Mouse (Mus musculus) embryonic facial prominence, embryonic 13.5 days (tissue): Measurements from ENCODE around the gene AC161166.1. TPM values are rescaled to one million over a fixed set of nuclear protein-coding genes. Genes with fewer than 3 reads are reported as not detected.

Experiments
- ATAC-seq: fragments of 200-750 bp; cut with Nextera tagmentation; 2 replicates; pipeline ENCODE4 v1.8.0; 2017; ENCODE audit warnings: low read depth; ENCODE audit not compliant: insufficient number of reproducible peaks, insufficient read depth, low FRiP score, low TSS enrichment
- H3K27ac ChIP-seq: fragments of 300-500 bp; sonication (generic); 2 replicates; pipeline ENCODE4 v1.5.1; 2015; ENCODE audit warnings: moderate library complexity, mild to moderate bottlenecking, inconsistent platforms
- H3K27me3 ChIP-seq: fragments of 300-500 bp; sonication (generic); 2 replicates; pipeline ENCODE4 v1.6.1; 2015; ENCODE audit warnings: mild to moderate bottlenecking, inconsistent platforms
- H3K36me3 ChIP-seq: fragments of 300-500 bp; sonication (generic); 2 replicates; pipeline ENCODE4 v1.6.1; 2015; ENCODE audit warnings: mild to moderate bottlenecking, inconsistent platforms
- H3K4me1 ChIP-seq: fragments of 300-500 bp; sonication (generic); 2 replicates; pipeline ENCODE4 v1.6.1; 2015; ENCODE audit warnings: inconsistent platforms
- H3K4me2 ChIP-seq: fragments of 300-500 bp; sonication (generic); 2 replicates; pipeline ENCODE4 v1.6.1; 2015; ENCODE audit warnings: moderate library complexity, mild to moderate bottlenecking, inconsistent platforms
- H3K4me3 ChIP-seq: fragments of 300-500 bp; sonication (generic); 2 replicates; pipeline ENCODE4 v1.5.1; 2015; ENCODE audit warnings: mild to moderate bottlenecking, inconsistent platforms
- H3K9ac ChIP-seq: fragments of 300-500 bp; sonication (generic); 2 replicates; pipeline ENCODE4 v1.6.1; 2015; ENCODE audit warnings: mild to moderate bottlenecking, inconsistent platforms
- H3K9me3 ChIP-seq: fragments of 300-500 bp; sonication (generic); 2 replicates; pipeline ENCODE4 v1.6.1; 2016; ENCODE audit warnings: inconsistent platforms
- WGBS: fragments of 180-500 bp; shearing (Covaris S2); methylation state at CpG from one replicate; pipeline ENCODE4 v1.1.7; 2015; ENCODE audit warnings: mixed read lengths; 5-methylcytosine and 5-hydroxymethylcytosine counted together
- polyA plus RNA-seq: library from polyadenylated mRNA; unstranded; fragments of >200 nt; fragmentation: Nextera tagmentation; extraction: Ambion mirVana; gene quantifications from 2 replicates; pipeline ENCODE4 v1.2.1, GENCODE M21; 2015

The AC161166.1 gene
- 0.53 and 0.89 TPM in 2 replicates for polyA plus RNA-seq

DNA sequence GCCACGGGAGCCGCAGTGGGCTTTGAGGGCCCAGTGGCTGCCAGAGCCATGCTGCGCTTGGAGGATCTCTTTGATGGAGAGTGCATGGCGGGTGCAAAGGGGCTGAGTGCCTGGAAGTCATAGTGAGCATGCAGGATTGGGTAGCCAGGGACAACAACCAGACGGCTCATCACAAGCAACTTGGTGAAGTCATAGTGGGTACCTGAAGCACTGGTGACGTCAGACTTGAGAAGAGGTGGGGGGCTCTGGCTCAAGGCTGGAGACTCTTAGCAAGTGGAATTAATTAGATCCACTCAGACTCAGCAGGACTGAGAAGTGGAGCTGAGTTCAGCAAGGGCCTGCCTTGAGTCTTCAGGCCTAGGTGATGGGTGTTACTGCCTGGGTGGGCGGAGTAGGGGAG, at the start of gene AC161166.1:
AC161166.1 (minus strand) TSS at position 101 of the 400 bp plus-strand sequence.
- peak within 1 kb of the TSS; percentile 36; the same call in 1 of the 2 replicates for H3K9ac ChIP-seq
- no peaks in the 10 kb centered on the region for H3K27me3 ChIP-seq
- H3K36me3 ChIP-seq = peaks cover 68% of the 10 kb centered on the region
- no peak within 1 kb of the TSS for H3K4me3 ChIP-seq
- H3K9me3 ChIP-seq = no peaks in the 10 kb centered on the region
- H3K4me1 ChIP-seq = peaks cover 11% of the 10 kb centered on the region
- WGBS = 87% methylated on average over 7 of the region's 7 CpGs
- ATAC-seq = no peak
- no peak within 1 kb of the TSS for H3K27ac ChIP-seq
- no peak within 1 kb of the TSS for H3K4me2 ChIP-seq

DNA sequence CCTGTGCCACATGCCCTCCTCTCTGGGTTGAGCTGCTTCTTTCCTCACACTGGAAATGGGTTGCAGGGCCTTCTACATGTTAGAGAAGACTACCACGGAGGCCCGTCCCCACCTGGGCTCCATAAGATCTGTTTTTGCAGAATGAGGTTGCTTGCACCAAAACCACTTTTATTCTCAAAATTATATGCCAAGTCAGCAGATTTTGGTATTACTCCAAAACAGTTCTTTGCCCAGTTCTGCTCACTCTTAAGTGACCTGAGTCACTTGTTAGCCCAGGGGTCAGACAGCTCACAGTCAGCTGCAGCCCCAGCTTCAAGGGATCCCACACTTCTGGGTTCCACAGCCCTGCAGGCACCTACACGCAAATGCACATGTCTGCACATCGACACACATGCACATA, 49.2 kb upstream of the AC161166.1 start:
- Histone ChIP-seq H3K27me3 (no peaks in the 10 kb centered on the region), H3K36me3 (peaks cover 70% of the 10 kb centered on the region), H3K9ac (no peak overlapping the region), H3K27ac (no peak overlapping the region), H3K4me2 (no peak overlapping the region), H3K9me3 (no peaks in the 10 kb centered on the region), H3K4me1 (no peaks in the 10 kb centered on the region), H3K4me3 (no peak overlapping the region)
- no peak for ATAC-seq
- WGBS = 89% methylated on average over 4 of the region's 4 CpGs

DNA sequence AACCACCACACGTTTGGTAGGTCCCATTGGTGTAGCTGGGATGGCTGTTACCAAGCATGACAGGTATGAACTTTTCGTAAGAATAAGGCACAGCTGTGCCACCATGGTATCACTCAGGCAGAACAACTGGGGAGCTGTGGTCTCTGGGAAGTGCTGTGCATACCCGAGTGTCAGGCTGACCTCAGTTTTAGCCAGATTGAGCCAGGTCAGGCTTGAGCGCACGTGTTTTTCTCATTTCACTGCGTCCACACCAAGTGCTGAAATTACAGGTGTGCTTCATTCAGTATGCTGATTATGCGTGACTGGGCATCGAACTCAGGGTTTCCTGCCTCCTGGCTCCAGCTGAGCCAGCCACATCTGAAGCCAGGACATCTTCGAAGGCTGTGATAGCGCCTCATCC, 43.5 kb upstream of the AC161166.1 start:
- Histone ChIP-seq H3K4me3 (no peak overlapping the region), H3K9me3 (no peaks in the 10 kb centered on the region), H3K36me3 (peaks cover 74% of the 10 kb centered on the region), H3K27ac (no peak overlapping the region), H3K9ac (no peak overlapping the region), H3K4me1 (no peaks in the 10 kb centered on the region), H3K4me2 (no peak overlapping the region), H3K27me3 (no peaks in the 10 kb centered on the region)
- no peak for ATAC-seq
- 90% methylated on average over 10 of the region's 10 CpGs for WGBS

GRCm38 (mm10) chr7:24551985-24552759, 39.9 kb upstream of the AC161166.1 start:
- H3K9ac ChIP-seq = no peak overlapping the region
- peaks cover 79% of the 10 kb centered on the region for H3K36me3 ChIP-seq

GRCm38 (mm10) chr7:24547534-24548036, 35.3 kb upstream of the AC161166.1 start:
- WGBS = 26% methylated on average over 13 of the region's 13 CpGs
- peak overlapping the region; percentile 89 for H3K9ac ChIP-seq
- no peak for ATAC-seq

More at GRCm38 (mm10) chr7:24551985-24552759, 39.9 kb upstream of the AC161166.1 start:
- Histone ChIP-seq H3K9me3 (no peaks in the 10 kb centered on the region), H3K4me1 (peaks cover 10% of the 10 kb centered on the region), H3K27ac (no peak overlapping the region), H3K4me3 (no peak overlapping the region), H3K4me2 (no peak overlapping the region), H3K27me3 (no peaks in the 10 kb centered on the region)
- 90% methylated on average over 12 of the region's 12 CpGs for WGBS
- ATAC-seq = no peak

DNA sequence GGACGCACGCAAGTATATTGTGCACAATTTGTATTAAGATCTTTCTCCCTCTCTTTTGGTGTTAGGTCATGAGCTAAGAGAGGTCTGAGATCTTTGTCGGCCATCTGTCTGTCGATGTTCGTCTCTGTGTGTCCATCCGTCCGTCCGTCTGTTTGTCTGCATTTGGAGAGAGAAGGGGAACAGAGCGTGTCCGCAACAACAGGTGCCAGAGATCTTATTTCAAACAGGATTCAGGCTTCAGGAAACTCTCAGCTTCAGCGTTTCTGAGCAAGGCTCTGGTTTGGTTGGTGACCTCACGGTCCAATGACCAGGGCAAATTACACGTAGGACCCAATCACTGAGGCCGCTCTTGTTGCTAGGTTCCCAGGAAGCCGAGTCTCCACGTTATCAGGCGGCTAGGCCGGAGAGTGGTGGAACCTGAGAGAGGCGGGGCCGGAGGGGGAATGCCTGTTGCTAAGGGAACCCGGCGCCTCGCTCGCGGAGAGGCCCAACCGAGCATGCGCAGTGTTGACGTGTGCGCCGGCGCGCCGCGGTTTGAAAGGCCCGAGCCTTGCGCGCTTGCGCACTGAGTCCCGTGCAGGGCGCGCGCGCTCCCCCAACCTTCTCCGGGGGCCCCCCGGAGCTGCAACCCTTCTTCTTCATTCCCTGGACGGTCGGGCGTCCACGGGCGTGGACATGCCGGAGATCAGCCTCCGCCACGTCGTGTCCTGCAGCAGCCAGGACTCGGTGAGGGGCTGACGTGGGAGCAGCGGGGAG, 34.6 kb upstream of the AC161166.1 start:
- under 1% methylated on average over 57 of the region's 57 CpGs for WGBS
- ATAC-seq = peak; percentile 98

More at GRCm38 (mm10) chr7:24547534-24548036, 35.3 kb upstream of the AC161166.1 start:
- peaks cover 17% of the 10 kb centered on the region for H3K4me1 ChIP-seq
- H3K4me3 ChIP-seq = peak overlapping the region; percentile 83
- peak overlapping the region; percentile 80 for H3K27ac ChIP-seq
- H3K9me3 ChIP-seq = no peaks in the 10 kb centered on the region
- peaks cover 41% of the 10 kb centered on the region for H3K36me3 ChIP-seq
- H3K4me2 ChIP-seq = peak overlapping the region; percentile 74
- H3K27me3 ChIP-seq = no peaks in the 10 kb centered on the region

DNA sequence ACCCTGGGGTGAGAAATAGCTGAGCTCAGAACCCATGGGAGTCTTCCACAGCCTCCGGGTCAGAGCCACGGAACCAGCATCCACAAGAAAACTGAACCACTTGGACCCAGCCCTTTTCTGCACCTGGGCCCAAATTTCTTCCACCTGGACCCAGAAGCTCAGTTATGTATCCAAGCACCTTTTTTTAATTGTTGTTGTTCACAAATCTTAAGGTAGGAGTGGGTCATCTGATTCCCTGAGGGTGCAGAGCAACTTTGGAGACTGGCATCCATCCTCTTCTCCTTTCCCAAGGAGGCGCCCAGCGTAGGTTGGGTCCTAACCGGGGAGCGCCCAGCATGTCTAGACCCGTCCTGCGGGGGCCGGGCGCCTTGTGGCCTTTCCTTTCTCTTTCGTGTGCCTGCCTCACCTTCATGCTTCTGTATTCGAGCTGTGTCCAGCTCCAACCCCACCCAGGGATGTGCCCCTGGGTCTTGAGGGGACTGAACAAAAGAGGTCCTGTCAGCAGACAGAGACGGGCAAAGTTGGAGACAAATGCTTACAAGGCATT, 33.9 kb upstream of the AC161166.1 start, which contains the start of the genes Pinlyp and Xrcc1:
Pinlyp (minus strand) TSS at position 51 of the 547 bp plus-strand sequence.
Xrcc1 (plus strand) TSS at position 222 of the 547 bp plus-strand sequence.
- 27% methylated on average over 13 of the region's 13 CpGs for WGBS
- Histone ChIP-seq H3K36me3 (peaks cover 26% of the 10 kb centered on the region), H3K9ac (peak within 1 kb of the TSS; percentile 89), H3K4me3 (peak within 1 kb of the TSS; percentile 83), H3K27ac (peak within 1 kb of the TSS; percentile 80), H3K27me3 (no peaks in the 10 kb centered on the region), H3K4me2 (peak within 1 kb of the TSS; percentile 74), H3K4me1 (peaks cover 21% of the 10 kb centered on the region), H3K9me3 (no peaks in the 10 kb centered on the region)
- no peak for ATAC-seq

More for the DNA sequence above, 34.6 kb upstream of the AC161166.1 start:
- peak overlapping the region; percentile 80 for H3K27ac ChIP-seq
- peaks cover 17% of the 10 kb centered on the region for H3K4me1 ChIP-seq
- H3K9me3 ChIP-seq = no peaks in the 10 kb centered on the region
- H3K4me3 ChIP-seq = peak overlapping the region; percentile 83
- no peaks in the 10 kb centered on the region for H3K27me3 ChIP-seq
- peaks cover 33% of the 10 kb centered on the region for H3K36me3 ChIP-seq
- H3K9ac ChIP-seq = peak overlapping the region; percentile 89
- H3K4me2 ChIP-seq = peak overlapping the region; percentile 74

DNA sequence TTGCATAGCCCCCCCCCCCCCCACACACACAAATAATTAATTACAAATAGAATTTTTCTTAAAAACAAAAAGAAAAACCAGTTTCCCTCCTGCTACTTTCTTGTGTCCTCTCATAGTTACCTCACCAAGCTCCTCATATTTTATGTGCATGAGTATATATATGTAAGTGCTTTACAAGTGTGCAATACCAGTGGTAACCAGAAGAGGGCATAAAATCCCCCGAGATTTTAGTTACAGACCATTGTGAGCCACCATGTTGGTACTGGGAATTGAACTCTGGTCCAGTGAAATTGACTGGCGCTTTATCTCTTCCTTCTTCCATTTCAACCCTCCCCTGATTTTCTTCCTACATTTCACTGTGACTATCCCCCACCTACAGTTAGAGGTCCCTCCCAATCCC, 32.3 kb upstream of the AC161166.1 start:
- WGBS = 78% methylated on average over 2 of the region's 2 CpGs
- no peak for ATAC-seq
- no peak overlapping the region for H3K9ac ChIP-seq

GRCm38 (mm10) chr7:24539686-24540085, 27.4 kb upstream of the AC161166.1 start:
- H3K9me3 ChIP-seq = peaks cover 4% of the 10 kb centered on the region; the same call in 1 of the 2 replicates
- no peak overlapping the region for H3K4me3 ChIP-seq
- no peak overlapping the region for H3K9ac ChIP-seq
- H3K4me2 ChIP-seq = no peak overlapping the region
- 93% methylated on average over 4 of the region's 4 CpGs for WGBS
- H3K4me1 ChIP-seq = 0 out of 2 replicates have a peak, but pooled peaks cover 4% of the 10 kb centered on the region
- peaks cover 17% of the 10 kb centered on the region for H3K36me3 ChIP-seq
- H3K27ac ChIP-seq = no peak overlapping the region
- no peaks in the 10 kb centered on the region for H3K27me3 ChIP-seq
- ATAC-seq = no peak

More for the DNA sequence above, 32.3 kb upstream of the AC161166.1 start:
- Histone ChIP-seq H3K27me3 (no peaks in the 10 kb centered on the region), H3K36me3 (peaks cover 12% of the 10 kb centered on the region), H3K9me3 (no peaks in the 10 kb centered on the region), H3K4me2 (no peak overlapping the region), H3K4me1 (peaks cover 21% of the 10 kb centered on the region), H3K27ac (no peak overlapping the region), H3K4me3 (no peak overlapping the region)

- Histone ChIP-seq H3K4me3 (no peak overlapping the region), H3K9me3 (peaks cover 4% of the 10 kb centered on the region; the same call in 1 of the 2 replicates), H3K27me3 (peaks cover 3% of the 10 kb centered on the region; the same call in 1 of the 2 replicates), H3K4me2 (no peak overlapping the region), H3K4me1 (peaks cover 10% of the 10 kb centered on the region; the same call in 1 of the 2 replicates), H3K36me3 (peaks cover 27% of the 10 kb centered on the region), H3K27ac (no peak overlapping the region), H3K9ac (no peak overlapping the region)
- WGBS = 84% methylated on average over 5 of the region's 5 CpGs
- no peak for ATAC-seq
These were observed 26.4 kb upstream of the AC161166.1 start for GRCm38 (mm10) chr7:24538701-24539100.

DNA sequence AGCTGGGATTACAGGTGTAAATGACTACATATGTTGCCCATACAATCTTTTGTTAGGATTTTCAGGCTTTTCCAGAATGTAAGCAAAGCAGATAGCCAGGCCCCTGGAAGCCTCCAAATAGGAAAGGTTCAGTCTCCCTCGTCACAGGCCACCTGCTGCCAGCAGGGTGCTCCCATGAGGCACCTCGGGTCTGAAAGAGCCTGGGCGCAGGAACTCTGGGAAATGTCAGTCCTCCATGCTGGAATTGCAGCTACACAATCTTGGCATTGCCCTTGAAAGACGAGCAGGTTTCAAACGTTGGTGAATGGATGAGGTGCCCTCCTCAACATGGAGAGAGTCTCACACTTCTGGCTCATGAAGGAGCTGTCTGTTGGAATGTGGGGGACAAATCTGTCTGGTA, 25.9 kb upstream of the AC161166.1 start:
- Histone ChIP-seq H3K4me1 (peaks cover 16% of the 10 kb centered on the region; the same call in 1 of the 2 replicates), H3K4me2 (no peak overlapping the region), H3K9me3 (peaks cover 4% of the 10 kb centered on the region; the same call in 1 of the 2 replicates), H3K36me3 (peaks cover 33% of the 10 kb centered on the region), H3K27me3 (peaks cover 8% of the 10 kb centered on the region), H3K9ac (no peak overlapping the region), H3K27ac (no peak overlapping the region), H3K4me3 (no peak overlapping the region)
- WGBS = 47% methylated on average over 5 of the region's 5 CpGs
- no peak for ATAC-seq
